Mouse (Mus musculus) neural tube, embryonic 14.5 days (tissue): ENCODE results near the gene Olfr455. TPM values are rescaled to one million over a fixed set of nuclear protein-coding genes. Genes with fewer than 3 reads are reported as not detected.

Experiments
- ATAC-seq: fragments of 200-750 bp; cut with Nextera tagmentation; 2 replicates; pipeline ENCODE4 v1.8.0; 2017; ENCODE audit warnings: low read depth, mild to moderate bottlenecking, moderate TSS enrichment, moderate library complexity
- H3K27ac ChIP-seq: fragments of 300-500 bp; sonication (generic); 2 replicates; pipeline ENCODE4 v1.5.1; 2014; ENCODE audit warnings: low read depth, mild to moderate bottlenecking, control low read depth, low read length, moderate library complexity, mixed read lengths
- H3K27me3 ChIP-seq: fragments of 300-500 bp; sonication (generic); 2 replicates; pipeline ENCODE4 v1.6.1; 2014; ENCODE audit warnings: low read length; ENCODE audit not compliant: control insufficient read depth, insufficient read depth
- H3K36me3 ChIP-seq: fragments of 300-500 bp; sonication (generic); 2 replicates; pipeline ENCODE4 v1.6.1; 2014; ENCODE audit warnings: low read length, mixed read lengths; ENCODE audit not compliant: control insufficient read depth, insufficient read depth
- H3K4me1 ChIP-seq: fragments of 300-500 bp; sonication (generic); 2 replicates; pipeline ENCODE4 v1.6.1; 2014; ENCODE audit warnings: low read length; ENCODE audit not compliant: control insufficient read depth, insufficient read depth
- H3K4me2 ChIP-seq: fragments of 300-500 bp; sonication (generic); 2 replicates; pipeline ENCODE4 v1.6.1; 2014; ENCODE audit warnings: mild to moderate bottlenecking, low read depth, low read length, control low read depth
- H3K4me3 ChIP-seq: fragments of 300-500 bp; sonication (generic); 2 replicates; pipeline ENCODE4 v1.5.1; 2014; ENCODE audit warnings: low read depth, low read length, control low read depth, mixed read lengths
- H3K9ac ChIP-seq: fragments of 300-500 bp; sonication (generic); replicated peaks from 2 replicates; pipeline ENCODE4 v1.6.1; 2014; ENCODE audit warnings: low read depth, mild to moderate bottlenecking, control low read depth, low read length, mixed read lengths
- H3K9me3 ChIP-seq: fragments of 300-500 bp; sonication (generic); 2 replicates; pipeline ENCODE4 v1.6.1; 2016; ENCODE audit warnings: low read length; ENCODE audit not compliant: control insufficient read depth
- whole genome bisulfite sequencing: fragments of 180-500 bp; shearing (Covaris S2); extraction: QIAGEN DNeasy Blood & Tissue Kit; methylation state at CpG from one replicate; pipeline ENCODE4 v1.1.7; 2014; 5-methylcytosine and 5-hydroxymethylcytosine counted together
- polyA plus RNA-seq: library from polyadenylated mRNA; unstranded; fragments of >200 nt; fragmentation: Nextera tagmentation; extraction: Ambion mirVana; gene quantifications from 2 replicates; pipeline ENCODE4 v1.2.1, GENCODE M21; 2014

The Olfr455 gene
- polyA plus RNA-seq, 1 experiment from 2014 or later: not detected

DNA sequence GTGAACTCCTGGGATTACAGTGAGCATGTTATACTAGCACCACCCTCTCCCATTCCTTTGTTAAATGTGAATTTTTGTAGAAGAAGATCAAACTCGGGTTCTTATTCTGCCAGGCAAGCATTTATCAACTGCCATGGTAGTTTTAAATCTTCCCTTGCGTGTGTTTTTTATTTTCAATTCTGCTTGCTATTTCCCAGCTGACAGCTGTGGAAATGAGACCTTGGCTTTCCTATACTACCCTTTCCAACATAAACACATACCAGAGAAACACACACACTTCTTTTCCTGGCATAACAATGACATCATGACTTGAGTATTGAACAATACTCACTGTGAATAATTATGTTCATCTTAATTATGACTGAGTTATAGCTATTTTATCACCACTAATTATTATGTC lies 14.9 kb upstream of the Olfr455 start:
- Histone ChIP-seq H3K4me2 (no peak overlapping the region), H3K4me1 (no peaks in the 10 kb centered on the region), H3K36me3 (no peaks in the 10 kb centered on the region), H3K9ac (no peak overlapping the region), H3K27ac (no peak overlapping the region), H3K27me3 (no peaks in the 10 kb centered on the region), H3K4me3 (no peak overlapping the region), H3K9me3 (no peaks in the 10 kb centered on the region)
- 72% methylated on average over 2 of the region's 2 CpGs for WGBS
- ATAC-seq: no peak

DNA sequence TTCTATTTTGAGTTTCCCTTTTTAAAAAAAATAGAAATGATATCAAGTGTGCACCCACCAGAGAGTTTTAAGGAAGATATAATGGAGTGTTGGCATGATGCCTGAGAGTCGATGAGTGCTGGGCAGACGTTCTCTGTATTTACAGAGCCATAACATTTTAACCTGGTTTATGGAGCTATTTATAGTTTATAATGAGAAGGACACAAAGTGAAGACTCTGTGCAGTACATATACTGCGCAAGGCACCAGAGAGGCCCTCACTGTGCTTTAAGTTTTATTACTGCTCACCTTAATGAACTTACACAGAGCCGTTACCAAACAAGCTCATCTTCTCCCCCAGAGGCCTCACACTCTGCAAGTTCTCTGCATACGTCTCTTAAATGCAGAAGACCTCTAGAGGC lies 13.5 kb upstream of the Olfr455 start:
- Histone ChIP-seq H3K4me2 (no peak overlapping the region), H3K27me3 (no peaks in the 10 kb centered on the region), H3K4me3 (no peak overlapping the region), H3K36me3 (no peaks in the 10 kb centered on the region), H3K27ac (no peak overlapping the region), H3K9me3 (no peaks in the 10 kb centered on the region), H3K9ac (no peak overlapping the region), H3K4me1 (no peaks in the 10 kb centered on the region)
- peak; percentile 34; the same call in 1 of the 2 replicates for ATAC-seq
- WGBS: 69% methylated on average over 5 of the region's 5 CpGs

DNA sequence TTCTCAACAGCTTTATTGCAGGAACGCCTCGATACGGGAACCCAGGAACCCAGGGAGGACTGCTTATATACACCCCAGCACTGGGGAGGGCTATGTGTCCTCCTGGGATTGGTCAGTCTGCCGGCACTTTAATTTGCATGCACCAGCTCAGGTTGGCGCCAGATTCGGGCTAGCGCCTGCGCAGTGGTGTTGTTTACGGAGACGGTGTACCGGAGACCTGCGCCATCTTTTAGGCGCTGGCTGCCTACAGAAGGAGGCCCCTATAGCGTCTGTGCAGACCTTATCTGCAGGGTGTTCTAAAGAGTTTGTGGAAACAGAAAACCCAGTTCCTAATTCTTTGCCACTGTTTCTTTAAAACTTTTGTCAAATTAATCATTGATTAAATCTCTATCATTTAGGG lies 11.3 kb upstream of the Olfr455 start:
- H3K4me1 ChIP-seq: no peaks in the 10 kb centered on the region
- ATAC-seq: no peak
- H3K9me3 ChIP-seq: no peaks in the 10 kb centered on the region
- no peak overlapping the region for H3K9ac ChIP-seq
- no peak overlapping the region for H3K4me3 ChIP-seq
- H3K27ac ChIP-seq: no peak overlapping the region
- no peaks in the 10 kb centered on the region for H3K27me3 ChIP-seq
- H3K36me3 ChIP-seq: no peaks in the 10 kb centered on the region
- WGBS: 97% methylated on average over 14 of the region's 14 CpGs
- H3K4me2 ChIP-seq: no peak overlapping the region

DNA sequence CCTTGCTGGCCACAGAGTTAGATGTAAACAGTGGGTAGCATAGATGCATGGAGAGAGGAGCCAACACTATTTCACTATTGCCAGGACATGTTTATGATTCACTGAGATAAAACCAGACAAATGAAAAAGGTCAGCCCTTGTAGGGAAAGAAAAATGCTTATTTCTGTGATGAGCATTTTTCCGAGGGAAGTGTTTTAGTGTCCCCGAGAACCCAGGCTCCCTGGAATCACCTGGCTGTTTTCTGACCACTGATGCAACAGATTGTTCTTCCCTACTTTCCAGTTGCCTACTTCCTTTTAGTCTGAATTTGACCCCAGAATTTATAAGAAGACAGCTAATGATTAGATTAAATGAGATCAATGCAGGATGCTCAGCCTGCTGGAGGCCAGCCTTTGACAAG lies 1.2 kb downstream of the Olfr455 start:
- no peaks in the 10 kb centered on the region for H3K9me3 ChIP-seq
- 86% methylated on average over 2 of the region's 2 CpGs for WGBS

DNA sequence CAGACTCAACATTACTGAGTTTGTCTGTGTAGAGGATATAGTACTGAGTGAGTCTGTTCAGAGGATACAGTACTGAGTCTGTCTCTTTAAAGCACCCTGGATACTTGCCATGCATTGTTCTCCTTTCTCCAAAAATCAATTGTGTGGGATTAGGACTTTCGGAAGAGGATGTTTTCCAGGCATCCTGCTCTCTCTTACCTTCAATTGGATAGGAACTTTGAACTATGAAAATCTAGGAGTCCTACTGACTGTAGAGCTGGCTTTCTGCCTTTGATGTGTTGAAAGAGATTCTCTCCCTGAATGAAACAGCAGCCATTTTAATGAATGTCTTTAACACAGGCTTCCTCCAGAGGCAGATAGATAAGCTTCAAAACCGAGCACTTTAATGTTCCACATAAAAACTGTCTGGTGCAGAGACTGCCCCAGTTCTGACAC lies 1.9 kb downstream of the Olfr455 start:
- H3K9ac ChIP-seq: no peak overlapping the region
- no peak overlapping the region for H3K4me3 ChIP-seq
- H3K9me3 ChIP-seq: no peaks in the 10 kb centered on the region
- H3K4me2 ChIP-seq: no peak overlapping the region
- H3K27me3 ChIP-seq: no peaks in the 10 kb centered on the region
- no peaks in the 10 kb centered on the region for H3K36me3 ChIP-seq
- no peak for ATAC-seq
- no peaks in the 10 kb centered on the region for H3K4me1 ChIP-seq
- no peak overlapping the region for H3K27ac ChIP-seq
- WGBS: 71% methylated on average over 2 of the region's 2 CpGs

More for the DNA sequence above, 1.2 kb downstream of the Olfr455 start:
- Histone ChIP-seq H3K4me2 (no peak overlapping the region), H3K27ac (no peak overlapping the region), H3K9ac (no peak overlapping the region), H3K27me3 (no peaks in the 10 kb centered on the region), H3K4me3 (no peak overlapping the region), H3K4me1 (no peaks in the 10 kb centered on the region), H3K36me3 (no peaks in the 10 kb centered on the region)
- ATAC-seq: no peak

DNA sequence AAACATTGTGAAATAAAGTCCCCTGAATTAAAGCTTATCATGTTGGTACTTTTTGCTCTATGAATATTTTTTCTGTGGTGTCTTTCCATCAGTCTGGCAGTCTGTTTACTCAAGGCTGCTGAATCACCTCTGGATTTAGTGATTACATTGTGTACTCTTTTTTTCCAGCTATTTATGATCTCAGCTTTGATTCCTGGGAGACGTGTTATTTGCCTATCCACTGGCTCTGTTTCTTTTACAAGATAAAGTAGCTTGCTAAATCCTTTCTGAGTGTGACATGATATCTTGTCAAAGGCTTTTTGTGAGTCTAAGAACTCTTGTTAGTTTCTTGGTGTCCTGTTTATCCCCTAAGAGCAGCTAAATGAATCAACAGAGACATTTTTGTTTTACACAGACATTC lies 2.5 kb downstream of the Olfr455 start:
- Histone ChIP-seq H3K4me3 (no peak overlapping the region), H3K36me3 (no peaks in the 10 kb centered on the region), H3K9ac (no peak overlapping the region), H3K4me2 (no peak overlapping the region), H3K27me3 (no peaks in the 10 kb centered on the region), H3K4me1 (no peaks in the 10 kb centered on the region), H3K27ac (no peak overlapping the region), H3K9me3 (no peaks in the 10 kb centered on the region)
- WGBS: 78% methylated on average over 1 of the region's 1 CpGs
- ATAC-seq: no peak

DNA sequence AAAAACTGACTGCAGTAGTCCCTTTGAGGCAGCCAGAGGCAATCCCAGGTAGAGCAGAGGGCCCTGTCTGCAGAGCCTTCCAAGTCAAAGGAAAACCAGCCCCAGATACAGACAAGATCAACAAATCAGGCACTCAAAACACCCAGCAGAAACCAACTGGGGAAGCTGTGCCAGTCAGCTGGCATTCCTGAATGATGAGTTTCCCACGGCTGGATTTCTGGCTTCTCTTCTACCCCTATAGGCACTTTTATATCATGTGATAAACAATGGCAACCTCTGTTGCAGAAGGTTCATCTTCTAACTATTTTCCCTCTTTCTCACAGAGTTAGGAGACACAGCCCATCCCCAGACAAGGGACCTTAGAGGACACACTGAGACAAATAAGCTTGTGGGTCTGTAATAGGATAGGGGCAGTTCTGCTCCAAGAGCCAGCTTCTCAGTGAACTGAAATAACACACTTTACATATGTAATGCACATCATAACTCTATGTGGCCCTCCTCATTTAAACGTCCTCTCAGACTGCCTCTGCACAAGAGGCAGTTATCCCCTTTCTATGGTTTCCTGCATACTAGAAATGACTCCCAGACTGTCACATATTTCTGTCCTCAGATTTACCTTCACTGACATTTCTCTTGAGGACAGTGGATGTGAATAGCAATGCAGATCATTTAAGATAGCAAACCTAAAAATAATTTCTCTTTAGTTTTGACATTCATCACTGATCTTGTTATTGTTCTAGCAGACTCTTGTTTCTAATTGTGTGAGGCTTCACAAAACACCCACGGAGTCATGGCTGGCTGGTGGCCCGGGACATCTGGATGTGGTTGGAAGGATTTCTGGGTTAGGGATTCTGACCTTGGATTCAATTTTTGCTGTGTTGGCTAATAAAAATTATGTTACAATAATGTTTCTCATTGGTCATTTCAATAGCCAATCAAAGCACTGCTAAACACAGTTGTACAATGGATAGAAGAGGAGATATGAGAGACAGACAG lies 5.1 kb downstream of the Olfr455 start:
- no peak overlapping the region for H3K4me2 ChIP-seq
- H3K4me1 ChIP-seq: no peaks in the 10 kb centered on the region
- no peak overlapping the region for H3K4me3 ChIP-seq
- ATAC-seq: no peak
- H3K36me3 ChIP-seq: no peaks in the 10 kb centered on the region
- H3K27ac ChIP-seq: no peak overlapping the region
- 65% methylated on average over 4 of the region's 4 CpGs for WGBS
- H3K9me3 ChIP-seq: no peaks in the 10 kb centered on the region
- H3K9ac ChIP-seq: no peak overlapping the region
- H3K27me3 ChIP-seq: no peaks in the 10 kb centered on the region

DNA sequence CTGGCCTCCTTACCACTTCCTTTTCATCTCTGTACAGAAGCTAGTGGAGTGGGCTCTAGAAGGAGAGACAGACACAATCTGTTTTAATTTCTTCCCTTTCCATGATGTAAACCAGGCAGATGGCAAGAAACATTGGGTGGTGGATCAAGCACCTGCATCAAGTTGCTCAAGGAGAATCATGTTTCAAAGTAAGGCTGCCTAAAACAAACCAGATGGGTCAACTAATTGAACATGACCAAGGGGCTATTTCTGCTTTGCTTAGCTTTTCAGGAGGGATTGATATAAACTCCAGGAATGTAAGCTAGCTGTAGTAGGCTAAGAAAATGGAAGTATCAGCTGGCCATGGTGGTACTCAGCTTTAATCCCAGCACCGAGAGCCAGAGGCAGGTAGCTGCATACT lies 6.7 kb downstream of the Olfr455 start:
- Histone ChIP-seq H3K9me3 (no peaks in the 10 kb centered on the region), H3K27ac (no peak overlapping the region), H3K36me3 (no peaks in the 10 kb centered on the region), H3K4me1 (no peaks in the 10 kb centered on the region), H3K27me3 (no peaks in the 10 kb centered on the region), H3K4me2 (no peak overlapping the region), H3K4me3 (no peak overlapping the region), H3K9ac (no peak overlapping the region)
- 92% methylated on average over 1 of the region's 1 CpGs for WGBS
- no peak for ATAC-seq

DNA sequence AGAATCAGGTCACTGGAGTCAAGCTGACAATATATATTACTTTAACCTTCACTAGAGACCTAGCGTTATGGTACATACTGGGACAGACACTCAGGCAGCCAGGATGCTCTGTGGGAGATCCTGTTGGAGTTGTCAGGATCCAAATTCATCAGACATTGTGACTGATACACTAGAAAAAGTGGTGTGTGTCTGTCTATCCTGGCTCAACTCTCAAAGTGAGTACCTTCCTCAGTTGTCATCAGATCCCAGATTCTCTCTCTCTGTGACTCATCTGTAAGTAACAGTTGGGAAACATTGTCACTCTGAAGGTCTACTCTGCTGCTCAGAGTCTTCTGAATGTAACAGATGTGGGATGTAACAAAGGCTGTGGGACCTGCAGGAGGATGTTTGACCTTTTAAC lies 7.7 kb downstream of the Olfr455 start:
- H3K9me3 ChIP-seq: no peaks in the 10 kb centered on the region
- H3K36me3 ChIP-seq: no peaks in the 10 kb centered on the region
- no peaks in the 10 kb centered on the region for H3K27me3 ChIP-seq
- H3K27ac ChIP-seq: no peak overlapping the region
- H3K9ac ChIP-seq: no peak overlapping the region
- no peaks in the 10 kb centered on the region for H3K4me1 ChIP-seq
- no peak for ATAC-seq
- H3K4me2 ChIP-seq: no peak overlapping the region
- no peak overlapping the region for H3K4me3 ChIP-seq
- WGBS: 79% methylated on average over 1 of the region's 1 CpGs
